Mouse (Mus musculus) liver, postnatal 0 days (tissue): ENCODE data around the gene Gm37240.

Experiments used
- CTCF ChIP-seq: sonication (generic); IDR thresholded peaks from 2 replicates; pipeline ENCODE4 v1.5.1; 2016; ENCODE audit warnings: antibody characterized with exemption, low read depth
- EP300 ChIP-seq: IDR thresholded peaks from 2 replicates; pipeline ENCODE4 v1.6.1; 2016; ENCODE audit warnings: antibody characterized with exemption, low read depth, mild to moderate bottlenecking

DNA sequence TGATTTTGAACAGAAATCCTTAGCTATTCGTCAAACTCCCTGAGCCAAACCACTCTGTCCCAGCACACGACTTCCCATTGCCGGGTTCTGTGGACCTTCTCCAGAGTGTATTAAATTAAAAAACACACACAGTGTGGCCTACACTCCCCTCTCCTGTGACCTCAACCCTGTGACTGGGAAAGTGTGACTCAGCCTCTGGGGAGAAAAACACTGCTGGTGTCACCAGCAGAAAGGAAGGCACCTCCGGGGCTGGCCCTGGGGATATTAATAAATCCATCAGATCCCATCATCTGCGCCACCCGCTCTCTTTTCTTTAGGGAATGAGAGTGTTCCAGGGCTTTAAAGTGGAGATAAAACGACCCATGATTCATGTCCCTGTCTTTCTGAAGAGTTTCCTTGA lies 823.2 kb downstream of the Gm37240 start:
- no peak for TF ChIP-seq EP300
- no peak for TF ChIP-seq CTCF
